Mouse (Mus musculus): ENCODE results near the gene Tha1. TPM values are rescaled to one million over a fixed set of nuclear protein-coding genes. Genes with fewer than 3 reads are reported as not detected.
A peak's percentile ranks its signal among the peaks of the same experiment; 100 is the strongest.
"Not testable (repeated sequence)": the region's sequence is repeated elsewhere in the genome, so short reads cannot be mapped to it uniquely, and the experiment has no call there.

The Tha1 gene
- polyA plus RNA-seq, 1 experiment: 27.7 TPM

DNA sequence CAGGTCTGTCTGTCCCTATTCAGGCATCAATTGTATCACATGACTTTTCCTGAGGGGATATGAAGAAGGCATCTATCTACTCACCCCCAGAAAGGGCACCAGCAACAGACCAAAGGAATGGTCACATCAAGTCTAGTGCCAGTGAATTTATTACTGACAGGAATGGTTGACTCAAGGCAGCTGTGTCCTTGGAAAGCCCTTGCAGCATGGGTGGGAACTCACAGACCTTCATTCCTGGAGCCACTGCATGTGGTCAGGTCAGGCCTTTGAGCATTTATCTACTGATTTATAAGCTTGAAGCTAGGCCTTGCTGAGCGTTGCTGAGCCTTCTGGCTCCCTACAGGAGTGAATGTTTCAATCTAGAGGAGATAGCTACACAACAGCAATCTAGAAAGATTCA is 32.4 kb downstream of the Tha1 start:
- Histone ChIP-seq H3K27me3 (ENCODE audit: control insufficient read depth, insufficient read depth, low read length) (no peaks in the 10 kb centered on the region), H3K27ac (ENCODE audit: insufficient read depth, low read depth, low read length) (no peak overlapping the region), H3K4me1 (ENCODE audit: control insufficient read depth, insufficient read depth, insufficient read length, low read length) (peaks cover 25% of the 10 kb centered on the region; the same call in 1 of the 2 replicates), H3K4me3 (ENCODE audit: low read depth, low read length) (no peak overlapping the region), H3K36me3 (ENCODE audit: control insufficient read depth, insufficient read depth, low read length) (no peaks in the 10 kb centered on the region)
- WGBS: 69% methylated on average over 1 of the region's 1 CpGs
- TF ChIP-seq CTCF (IDR thresholded peaks at IDR 0.05; ENCODE audit: extremely low read depth, insufficient read length, insufficient replicate concordance, low read depth, low read length) (no peak), POLR2A (IDR thresholded peaks at IDR 0.05; ENCODE audit: low read depth, low read length) (no peak)

- WGBS: 81% methylated on average over 1 of the region's 1 CpGs
- TF ChIP-seq CTCF (IDR thresholded peaks at IDR 0.05; ENCODE audit: extremely low read depth, insufficient read length, insufficient replicate concordance, low read depth, low read length): no peak
- no peak for TF ChIP-seq POLR2A (IDR thresholded peaks at IDR 0.05; ENCODE audit: low read depth, low read length)
- H3K36me3 ChIP-seq (ENCODE audit: control insufficient read depth, insufficient read depth, low read length): no peaks in the 10 kb centered on the region
- no peaks in the 10 kb centered on the region for H3K27me3 ChIP-seq (ENCODE audit: control insufficient read depth, insufficient read depth, low read length)
- H3K4me1 ChIP-seq (ENCODE audit: control insufficient read depth, insufficient read depth, insufficient read length, low read length): peaks cover 34% of the 10 kb centered on the region
- peak overlapping the region; percentile 85 for H3K27ac ChIP-seq (ENCODE audit: insufficient read depth, low read depth, low read length)
- H3K4me3 ChIP-seq (ENCODE audit: low read depth, low read length): no peak overlapping the region
These were observed 34.3 kb downstream of the Tha1 start for GRCm38 (mm10) chr11:117839021-117839420.

GRCm38 (mm10) chr11:117838572-117838971 is 34.7 kb downstream of the Tha1 start:
- Histone ChIP-seq H3K4me3 (ENCODE audit: low read depth, low read length) (no peak overlapping the region), H3K27ac (ENCODE audit: insufficient read depth, low read depth, low read length) (peak overlapping the region; percentile 85), H3K36me3 (ENCODE audit: control insufficient read depth, insufficient read depth, low read length) (no peaks in the 10 kb centered on the region), H3K4me1 (ENCODE audit: control insufficient read depth, insufficient read depth, insufficient read length, low read length) (peaks cover 38% of the 10 kb centered on the region), H3K27me3 (ENCODE audit: control insufficient read depth, insufficient read depth, low read length) (no peaks in the 10 kb centered on the region)
- TF ChIP-seq CTCF (IDR thresholded peaks at IDR 0.05; ENCODE audit: extremely low read depth, insufficient read length, insufficient replicate concordance, low read depth, low read length) (no peak), POLR2A (IDR thresholded peaks at IDR 0.05; ENCODE audit: low read depth, low read length) (no peak; the same call in 1 of the 2 replicates)
- 13% methylated on average over 2 of the region's 2 CpGs for WGBS

- WGBS: 26% methylated on average over 13 of the region's 13 CpGs
- H3K27ac ChIP-seq (ENCODE audit: insufficient read depth, low read depth, low read length): no peak overlapping the region
- H3K36me3 ChIP-seq (ENCODE audit: control insufficient read depth, insufficient read depth, low read length): no peaks in the 10 kb centered on the region
- TF ChIP-seq CTCF (IDR thresholded peaks at IDR 0.05; ENCODE audit: extremely low read depth, insufficient read length, insufficient replicate concordance, low read depth, low read length): no peak
- no peak for TF ChIP-seq POLR2A (IDR thresholded peaks at IDR 0.05; ENCODE audit: low read depth, low read length)
- no peaks in the 10 kb centered on the region for H3K27me3 ChIP-seq (ENCODE audit: control insufficient read depth, insufficient read depth, low read length)
- H3K4me1 ChIP-seq (ENCODE audit: control insufficient read depth, insufficient read depth, insufficient read length, low read length): peaks cover 43% of the 10 kb centered on the region
- H3K4me3 ChIP-seq (ENCODE audit: low read depth, low read length): peak overlapping the region; percentile 12; the same call in 1 of the 2 replicates
These were observed 37.0 kb downstream of the Tha1 start for GRCm38 (mm10) chr11:117836306-117836705.

GRCm38 (mm10) chr11:117834086-117834485 is 39.2 kb downstream of the Tha1 start:
- Histone ChIP-seq H3K4me1 (ENCODE audit: control insufficient read depth, insufficient read depth, insufficient read length, low read length) (peaks cover 53% of the 10 kb centered on the region), H3K27ac (ENCODE audit: insufficient read depth, low read depth, low read length) (peak overlapping the region; percentile 96), H3K4me3 (ENCODE audit: low read depth, low read length) (no peak overlapping the region; the same call in 1 of the 2 replicates), H3K36me3 (ENCODE audit: control insufficient read depth, insufficient read depth, low read length) (no peaks in the 10 kb centered on the region), H3K27me3 (ENCODE audit: control insufficient read depth, insufficient read depth, low read length) (no peaks in the 10 kb centered on the region)
- no peak for TF ChIP-seq CTCF (IDR thresholded peaks at IDR 0.05; ENCODE audit: extremely low read depth, insufficient read length, insufficient replicate concordance, low read depth, low read length)
- no peak for TF ChIP-seq POLR2A (IDR thresholded peaks at IDR 0.05; ENCODE audit: low read depth, low read length)
- 28% methylated on average over 8 of the region's 8 CpGs for WGBS

DNA sequence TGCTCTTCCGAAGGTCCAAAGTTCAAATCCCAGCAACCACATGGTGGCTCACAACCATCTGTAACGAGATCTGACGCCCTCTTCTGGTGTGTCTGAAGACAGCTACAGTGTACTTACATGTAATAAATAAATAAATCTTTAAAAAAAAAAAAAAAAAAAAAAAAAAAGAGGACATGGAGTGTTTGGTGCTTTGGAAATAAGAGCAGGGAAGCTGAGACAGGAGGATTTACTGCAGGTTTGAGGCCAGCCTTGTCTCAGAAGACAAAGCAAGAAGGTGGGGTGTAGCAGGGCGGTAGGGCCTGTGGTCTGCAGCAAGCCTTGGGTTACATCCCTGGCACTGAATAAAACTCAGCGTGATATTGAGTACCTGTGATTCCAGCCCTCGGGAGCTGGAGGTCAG is 39.8 kb downstream of the Tha1 start:
- not testable (repeated sequence) for H3K36me3 ChIP-seq (ENCODE audit: control insufficient read depth, insufficient read depth, low read length); H3K27me3 ChIP-seq (ENCODE audit: control insufficient read depth, insufficient read depth, low read length); H3K4me3 ChIP-seq (ENCODE audit: low read depth, low read length)
- 40% methylated on average over 6 of the region's 6 CpGs for WGBS
- H3K4me1 ChIP-seq (ENCODE audit: control insufficient read depth, insufficient read depth, insufficient read length, low read length): peaks cover 53% of the 10 kb centered on the region
- H3K27ac ChIP-seq (ENCODE audit: insufficient read depth, low read depth, low read length): peak overlapping the region; percentile 96

DNA sequence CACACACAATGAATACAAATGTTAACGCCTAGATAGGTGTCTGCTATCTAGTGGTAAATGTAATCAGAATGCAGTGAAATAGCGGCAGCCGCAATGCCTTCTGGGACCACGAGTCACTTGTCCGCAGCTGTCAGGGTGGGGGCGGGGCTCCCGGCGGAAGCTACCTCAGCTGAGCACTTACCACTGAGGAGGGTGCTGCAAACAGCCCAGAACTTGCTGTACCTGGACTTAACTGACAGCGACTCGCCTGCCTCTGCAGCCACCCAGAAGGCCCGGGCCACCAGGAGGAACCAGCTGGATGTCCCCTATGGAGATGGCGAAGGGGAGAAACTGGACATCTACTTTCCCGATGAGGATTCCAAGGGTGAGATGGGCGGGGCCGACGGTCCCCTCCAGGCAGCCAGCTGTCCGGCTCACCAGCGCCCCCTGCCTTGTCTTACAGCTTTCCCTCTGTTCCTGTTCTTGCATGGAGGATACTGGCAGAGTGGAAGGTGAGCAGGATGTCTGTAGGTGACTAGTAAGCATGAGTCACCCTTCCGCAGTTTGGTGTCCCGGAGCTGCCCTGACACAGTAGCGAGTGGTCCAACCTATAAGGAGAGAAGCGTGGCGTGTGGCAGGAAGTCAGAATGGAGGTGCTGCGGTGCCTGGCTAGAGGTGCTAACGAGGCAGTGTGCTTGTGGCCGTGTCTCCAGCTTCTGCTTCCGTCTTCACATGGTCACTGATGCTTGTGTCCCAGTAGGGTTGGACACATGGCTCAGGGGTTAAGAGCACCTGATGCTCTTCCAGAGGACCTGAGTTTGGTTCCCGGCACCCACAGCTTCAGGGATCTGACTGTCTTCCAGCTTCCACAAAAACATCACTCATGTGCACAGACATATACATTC is 41.0 kb downstream of the Tha1 start:
- H3K27me3 ChIP-seq (ENCODE audit: control insufficient read depth, insufficient read depth, low read length): no peaks in the 10 kb centered on the region
- WGBS: 23% methylated on average over 28 of the region's 28 CpGs
- TF ChIP-seq CTCF (IDR thresholded peaks at IDR 0.05; ENCODE audit: extremely low read depth, insufficient read length, insufficient replicate concordance, low read depth, low read length): peak; percentile 83
- peak; percentile 71 for TF ChIP-seq POLR2A (IDR thresholded peaks at IDR 0.05; ENCODE audit: low read depth, low read length)
- no peaks in the 10 kb centered on the region for H3K36me3 ChIP-seq (ENCODE audit: control insufficient read depth, insufficient read depth, low read length)
- H3K4me3 ChIP-seq (ENCODE audit: low read depth, low read length): peak overlapping the region; percentile 65
- peaks cover 58% of the 10 kb centered on the region for H3K4me1 ChIP-seq (ENCODE audit: control insufficient read depth, insufficient read depth, insufficient read length, low read length)
- peak overlapping the region; percentile 96 for H3K27ac ChIP-seq (ENCODE audit: insufficient read depth, low read depth, low read length)

All from small intestine, adult 2 months (tissue).